Mouse (Mus musculus): ENCODE measurements around the gene Dlgap4.

Dlgap4 gene

GRCm38 (mm10) chr2:156613541-156614257 lies at the start of gene Dlgap4:
TSS of gene Dlgap4 (plus strand) at chr2:156613705.
- DNase-seq (ENCODE audit: low spot score): no peak

- no peak for DNase-seq (ENCODE audit: low spot score)
These were observed 47.0 kb upstream of the Dlgap4 start for GRCm38 (mm10) chr2:156566512-156566911.

- DNase-seq (ENCODE audit: low spot score): no peak
These were observed 44.9 kb upstream of the Dlgap4 start for GRCm38 (mm10) chr2:156568647-156569046.

- DNase-seq (ENCODE audit: low spot score): no peak
These were observed 44.2 kb upstream of the Dlgap4 start for GRCm38 (mm10) chr2:156569261-156569660.

- DNase-seq (ENCODE audit: low spot score): no peak
These were observed 42.0 kb upstream of the Dlgap4 start for GRCm38 (mm10) chr2:156571521-156571920.

GRCm38 (mm10) chr2:156576850-156577587 lies 36.5 kb upstream of the Dlgap4 start:
- no peak for DNase-seq (ENCODE audit: low spot score)

- DNase-seq (ENCODE audit: low spot score): no peak
These were observed 33.0 kb upstream of the Dlgap4 start for GRCm38 (mm10) chr2:156580507-156580906.

- DNase-seq (ENCODE audit: low spot score): no peak
These were observed 32.3 kb upstream of the Dlgap4 start for GRCm38 (mm10) chr2:156581244-156581643.

- DNase-seq (ENCODE audit: low spot score): no peak
These were observed 30.6 kb upstream of the Dlgap4 start for GRCm38 (mm10) chr2:156582887-156583286.

GRCm38 (mm10) chr2:156584154-156584796 lies 29.2 kb upstream of the Dlgap4 start:
- DNase-seq (ENCODE audit: low spot score): no peak

- no peak for DNase-seq (ENCODE audit: low spot score)
These were observed 28.6 kb upstream of the Dlgap4 start for GRCm38 (mm10) chr2:156584797-156585471.

GRCm38 (mm10) chr2:156589481-156589880 lies 24.0 kb upstream of the Dlgap4 start:
- DNase-seq (ENCODE audit: low spot score): no peak

GRCm38 (mm10) chr2:156594987-156595490 lies 18.5 kb upstream of the Dlgap4 start:
- no peak for DNase-seq (ENCODE audit: low spot score)

GRCm38 (mm10) chr2:156602581-156602980 lies 10.9 kb upstream of the Dlgap4 start:
- no peak for DNase-seq (ENCODE audit: low spot score)

GRCm38 (mm10) chr2:156603671-156604070 lies 9.8 kb upstream of the Dlgap4 start:
- no peak for DNase-seq (ENCODE audit: low spot score)

GRCm38 (mm10) chr2:156605144-156605543 lies 8.4 kb upstream of the Dlgap4 start:
- DNase-seq (ENCODE audit: low spot score): no peak

GRCm38 (mm10) chr2:156605971-156606370 lies 7.5 kb upstream of the Dlgap4 start:
- no peak for DNase-seq (ENCODE audit: low spot score)

- no peak for DNase-seq (ENCODE audit: low spot score)
These were observed 394 bp upstream of the Dlgap4 start for GRCm38 (mm10) chr2:156613081-156613540.

- no peak for DNase-seq (ENCODE audit: low spot score)
These were observed 702 bp downstream of the Dlgap4 start for GRCm38 (mm10) chr2:156614258-156614556.

GRCm38 (mm10) chr2:156614661-156615654 lies 1.5 kb downstream of the Dlgap4 start:
- DNase-seq (ENCODE audit: low spot score): no peak

- DNase-seq (ENCODE audit: low spot score): no peak
These were observed 3.0 kb downstream of the Dlgap4 start for GRCm38 (mm10) chr2:156616513-156616912.
